Mouse (Mus musculus): Measurements from ENCODE around the gene Foxj1. TPM values are rescaled to one million over a fixed set of nuclear protein-coding genes. Genes with fewer than 3 reads are reported as not detected.
A peak's percentile ranks its signal among the peaks of the same experiment; 100 is the strongest.

Gene Foxj1
- polyA plus RNA-seq, 1 experiment from 2014 or later: 13.2 TPM

GRCm38 (mm10) chr11:116311169-116311568, 24.0 kb downstream of the Foxj1 start:
- Histone ChIP-seq H3K27me3 (replicated peaks; ENCODE audit: control insufficient read depth, insufficient read depth, low read length) (no peaks in the 10 kb centered on the region), H3K9ac (ENCODE audit: low read depth, low read length) (no peak overlapping the region; the same call in 1 of the 2 replicates), H3K4me2 (ENCODE audit: low read length) (no peak overlapping the region), H3K27ac (ENCODE audit: low read depth, low read length) (0 out of 2 replicates have a peak overlapping the region, but pooled peaks have one; percentile 12), H3K4me3 (ENCODE audit: low read length) (no peak overlapping the region), H3K4me1 (ENCODE audit: control insufficient read depth, insufficient read depth, low read depth, low read length) (peaks cover 6% of the 10 kb centered on the region; the same call in 1 of the 2 replicates), H3K36me3 (ENCODE audit: control insufficient read depth, insufficient read depth, low read length) (no peaks in the 10 kb centered on the region), H3K9me3 (ENCODE audit: control insufficient read depth, low read length) (no peaks in the 10 kb centered on the region)
- WGBS: 39% methylated on average over 8 of the region's 8 CpGs
- ATAC-seq: no peak

- Histone ChIP-seq H3K36me3 (ENCODE audit: control insufficient read depth, insufficient read depth, low read length) (peaks cover under 1% of the 10 kb centered on the region; the same call in 1 of the 2 replicates), H3K27ac (ENCODE audit: low read depth, low read length) (no peak overlapping the region), H3K4me1 (ENCODE audit: control insufficient read depth, insufficient read depth, low read depth, low read length) (peaks cover 13% of the 10 kb centered on the region), H3K9ac (ENCODE audit: low read depth, low read length) (no peak overlapping the region), H3K27me3 (replicated peaks; ENCODE audit: control insufficient read depth, insufficient read depth, low read length) (no peaks in the 10 kb centered on the region), H3K9me3 (ENCODE audit: control insufficient read depth, low read length) (no peaks in the 10 kb centered on the region), H3K4me2 (ENCODE audit: low read length) (no peak overlapping the region), H3K4me3 (ENCODE audit: low read length) (no peak overlapping the region)
- ATAC-seq: no peak
- WGBS: 84% methylated on average over 3 of the region's 3 CpGs
These were observed 25.6 kb downstream of the Foxj1 start for GRCm38 (mm10) chr11:116309601-116310000.

- no peaks in the 10 kb centered on the region for H3K27me3 ChIP-seq (replicated peaks; ENCODE audit: control insufficient read depth, insufficient read depth, low read length)
- H3K9ac ChIP-seq (ENCODE audit: low read depth, low read length): no peak overlapping the region
- no peaks in the 10 kb centered on the region for H3K9me3 ChIP-seq (ENCODE audit: control insufficient read depth, low read length)
- 93% methylated on average over 12 of the region's 12 CpGs for whole genome bisulfite sequencing
- H3K4me2 ChIP-seq (ENCODE audit: low read length): no peak overlapping the region
- H3K36me3 ChIP-seq (ENCODE audit: control insufficient read depth, insufficient read depth, low read length): peaks cover 15% of the 10 kb centered on the region
- H3K4me3 ChIP-seq (ENCODE audit: low read length): no peak overlapping the region
- no peak for ATAC-seq
- no peak overlapping the region for H3K27ac ChIP-seq (ENCODE audit: low read depth, low read length)
- peaks cover 13% of the 10 kb centered on the region for H3K4me1 ChIP-seq (ENCODE audit: control insufficient read depth, insufficient read depth, low read depth, low read length)
These were observed 27.3 kb downstream of the Foxj1 start for GRCm38 (mm10) chr11:116307762-116308531.

GRCm38 (mm10) chr11:116307019-116307725, 28.0 kb downstream of the Foxj1 start, which contains the start of gene Exoc7:
Gene Exoc7 (minus strand): TSS chr11:116307233.
- peak within 1 kb of the TSS; percentile 57 for H3K27ac ChIP-seq (ENCODE audit: low read depth, low read length)
- peaks cover 13% of the 10 kb centered on the region for H3K4me1 ChIP-seq (ENCODE audit: control insufficient read depth, insufficient read depth, low read depth, low read length)
- WGBS: 86% methylated on average over 10 of the region's 10 CpGs
- peak within 1 kb of the TSS; percentile 69 for H3K4me2 ChIP-seq (ENCODE audit: low read length)
- peaks cover 21% of the 10 kb centered on the region for H3K36me3 ChIP-seq (ENCODE audit: control insufficient read depth, insufficient read depth, low read length)
- no peaks in the 10 kb centered on the region for H3K27me3 ChIP-seq (replicated peaks; ENCODE audit: control insufficient read depth, insufficient read depth, low read length)
- no peak for ATAC-seq
- H3K9me3 ChIP-seq (ENCODE audit: control insufficient read depth, low read length): no peaks in the 10 kb centered on the region
- peak within 1 kb of the TSS; percentile 74 for H3K4me3 ChIP-seq (ENCODE audit: low read length)
- H3K9ac ChIP-seq (ENCODE audit: low read depth, low read length): peak within 1 kb of the TSS; percentile 73

- 2% methylated on average over 53 of the region's 53 CpGs for WGBS
These were observed 28.8 kb downstream of the Foxj1 start for GRCm38 (mm10) chr11:116306126-116306982.

GRCm38 (mm10) chr11:116305423-116305822, 29.8 kb downstream of the Foxj1 start:
- no peak overlapping the region for H3K9ac ChIP-seq (ENCODE audit: low read depth, low read length)
- 95% methylated on average over 2 of the region's 2 CpGs for WGBS
- H3K36me3 ChIP-seq (ENCODE audit: control insufficient read depth, insufficient read depth, low read length): peaks cover 35% of the 10 kb centered on the region

More at GRCm38 (mm10) chr11:116306126-116306982, 28.8 kb downstream of the Foxj1 start:
- H3K36me3 ChIP-seq (ENCODE audit: control insufficient read depth, insufficient read depth, low read length): peaks cover 29% of the 10 kb centered on the region
- H3K27me3 ChIP-seq (replicated peaks; ENCODE audit: control insufficient read depth, insufficient read depth, low read length): no peaks in the 10 kb centered on the region
- peak; percentile 95 for ATAC-seq
- peak overlapping the region; percentile 74 for H3K4me3 ChIP-seq (ENCODE audit: low read length)
- peak overlapping the region; percentile 73 for H3K9ac ChIP-seq (ENCODE audit: low read depth, low read length)
- peak overlapping the region; percentile 57 for H3K27ac ChIP-seq (ENCODE audit: low read depth, low read length)
- peak overlapping the region; percentile 69 for H3K4me2 ChIP-seq (ENCODE audit: low read length)
- H3K4me1 ChIP-seq (ENCODE audit: control insufficient read depth, insufficient read depth, low read depth, low read length): peaks cover 11% of the 10 kb centered on the region
- H3K9me3 ChIP-seq (ENCODE audit: control insufficient read depth, low read length): no peaks in the 10 kb centered on the region

GRCm38 (mm10) chr11:116298621-116299020, 36.6 kb downstream of the Foxj1 start:
- ATAC-seq: no peak
- 88% methylated on average over 6 of the region's 6 CpGs for WGBS

More at GRCm38 (mm10) chr11:116305423-116305822, 29.8 kb downstream of the Foxj1 start:
- peaks cover 7% of the 10 kb centered on the region for H3K4me1 ChIP-seq (ENCODE audit: control insufficient read depth, insufficient read depth, low read depth, low read length)
- no peak for ATAC-seq
- peak overlapping the region; percentile 69 for H3K4me2 ChIP-seq (ENCODE audit: low read length)
- no peak overlapping the region for H3K27ac ChIP-seq (ENCODE audit: low read depth, low read length)
- no peaks in the 10 kb centered on the region for H3K9me3 ChIP-seq (ENCODE audit: control insufficient read depth, low read length)
- peak overlapping the region; percentile 74 for H3K4me3 ChIP-seq (ENCODE audit: low read length)
- no peaks in the 10 kb centered on the region for H3K27me3 ChIP-seq (replicated peaks; ENCODE audit: control insufficient read depth, insufficient read depth, low read length)

GRCm38 (mm10) chr11:116298221-116298620, 37.0 kb downstream of the Foxj1 start:
- Histone ChIP-seq H3K4me2 (ENCODE audit: low read length) (no peak overlapping the region), H3K27me3 (replicated peaks; ENCODE audit: control insufficient read depth, insufficient read depth, low read length) (no peaks in the 10 kb centered on the region), H3K27ac (ENCODE audit: low read depth, low read length) (no peak overlapping the region), H3K9ac (ENCODE audit: low read depth, low read length) (no peak overlapping the region), H3K4me3 (ENCODE audit: low read length) (no peak overlapping the region), H3K4me1 (ENCODE audit: control insufficient read depth, insufficient read depth, low read depth, low read length) (no peaks in the 10 kb centered on the region), H3K36me3 (ENCODE audit: control insufficient read depth, insufficient read depth, low read length) (peaks cover 60% of the 10 kb centered on the region), H3K9me3 (ENCODE audit: control insufficient read depth, low read length) (no peaks in the 10 kb centered on the region)
- ATAC-seq: no peak
- WGBS: 80% methylated on average over 11 of the region's 11 CpGs

More at GRCm38 (mm10) chr11:116298621-116299020, 36.6 kb downstream of the Foxj1 start:
- no peaks in the 10 kb centered on the region for H3K9me3 ChIP-seq (ENCODE audit: control insufficient read depth, low read length)
- H3K4me3 ChIP-seq (ENCODE audit: low read length): no peak overlapping the region
- H3K9ac ChIP-seq (ENCODE audit: low read depth, low read length): no peak overlapping the region
- H3K4me2 ChIP-seq (ENCODE audit: low read length): no peak overlapping the region
- peaks cover 63% of the 10 kb centered on the region for H3K36me3 ChIP-seq (ENCODE audit: control insufficient read depth, insufficient read depth, low read length)
- no peak overlapping the region for H3K27ac ChIP-seq (ENCODE audit: low read depth, low read length)
- H3K4me1 ChIP-seq (ENCODE audit: control insufficient read depth, insufficient read depth, low read depth, low read length): no peaks in the 10 kb centered on the region
- H3K27me3 ChIP-seq (replicated peaks; ENCODE audit: control insufficient read depth, insufficient read depth, low read length): no peaks in the 10 kb centered on the region
